ENCODE assay signal across 14 mouse cellular contexts in genomic region chr13:30785423-30786040, GRCm38 (mm10). TPM values are rescaled to one million over a fixed set of nuclear protein-coding genes. Genes with fewer than 3 reads are reported as not detected.
A peak's percentile ranks its signal among the peaks of the same experiment; 100 is the strongest.
DNase-seq lines count a peak whose midpoint lies in the region; TF ChIP-seq lines count a peak whose summit lies in the region.
"Had no signal": no experiment of that assay in that cellular context is flagged by ENCODE, and none has a peak within 500 bp of the region (broad histone marks: within the 10 kb centered on the region; RNA-seq: fewer than 3 reads in every experiment).

No protein-coding gene starts in this region.

- no peak for DNase-seq in layer of hippocampus, adult 2 months (ENCODE audit: low spot score in 2 of 2)
- DNase-seq in layer of hippocampus, adult 9-10 months (ENCODE audit: low spot score): no peak
- DNase-seq in CD4-positive helper T cell, adult 2 months (ENCODE audit: low read depth, low spot score): peak; percentile 69
- DNase-seq in CD4-positive, CD25-positive, alpha-beta regulatory T cell, adult 2 months (ENCODE audit: low read depth, low spot score): peak; percentile 48
- DNase-seq in induced T-regulatory cell, adult 2 months (ENCODE audit: low read depth): peak; percentile 63
- no peak for DNase-seq in right cerebral cortex, adult 18-20 months
- DNase-seq in heart, postnatal 10 days: no peak
- DNase-seq: adrenal gland, postnatal 14 days; cerebellum, adult 9-10 months; kidney, postnatal 10 days had no signal

- TF ChIP-seq CTCF in layer of hippocampus, adult 2 months (conservative IDR thresholded peaks at IDR 0.05): no peak

- intact Hi-C loops in heart, postnatal 10 days (cut with DNase I): no loop called here

- H3K27ac ChIP-seq in layer of hippocampus, adult 2 months: peak overlapping the region; percentile 69; the same call in 1 of the 2 replicates
- H3K27ac ChIP-seq: embryonic facial prominence, embryonic 13.5 days; intestine, embryonic 15.5 days; limb, embryonic 12.5 days; stomach, postnatal 0 days had no signal

- no peak overlapping the region for H3K4me3 ChIP-seq in layer of hippocampus, adult 2 months
- H3K4me3 ChIP-seq: embryonic facial prominence, embryonic 13.5 days; intestine, embryonic 15.5 days; limb, embryonic 12.5 days had no signal

RNA-seq across cellular contexts. Expression of gene Irf4, which starts 36.5 kb away (rescaled TPM):
- under 1 TPM; 0.13 to 0.47 TPM for total RNA-seq in layer of hippocampus, adult 2 months (2021)
- total RNA-seq in heart, postnatal 10 days (2021): 1 to 10 TPM in 1 of 2 experiments, under 1 TPM in 1; 0.92 to 1.1 TPM

Comparison
In these comparisons a context has a peak if more than half of its experiments do, and no peak if none do; other contexts are left out.
1. DNase-seq: peak in CD4-positive helper T cell, adult 2 months (single experiment), CD4-positive, CD25-positive, alpha-beta regulatory T cell, adult 2 months (single experiment) and induced T-regulatory cell, adult 2 months (single experiment); none in layer of hippocampus, adult 2 months (0 of 2), layer of hippocampus, adult 9-10 months (single experiment), right cerebral cortex, adult 18-20 months (single experiment) and heart, postnatal 10 days (0 of 2).